Mouse (Mus musculus) bone marrow macrophage, adult 2 months (primary cell): ENCODE data around the gene Calhm3.

ENCODE experiments used
- CTCF ChIP-seq: IDR thresholded peaks from 2 replicates; pipeline ENCODE4 v1.5.1; 2012; ENCODE audit warnings: low read depth, mild to moderate bottlenecking, low read length, moderate library complexity
- POLR2A ChIP-seq: IDR thresholded peaks from 2 replicates; pipeline ENCODE4 v1.6.1; 2012; ENCODE audit warnings: mild to moderate bottlenecking, low read depth, low read length, borderline replicate concordance

DNA sequence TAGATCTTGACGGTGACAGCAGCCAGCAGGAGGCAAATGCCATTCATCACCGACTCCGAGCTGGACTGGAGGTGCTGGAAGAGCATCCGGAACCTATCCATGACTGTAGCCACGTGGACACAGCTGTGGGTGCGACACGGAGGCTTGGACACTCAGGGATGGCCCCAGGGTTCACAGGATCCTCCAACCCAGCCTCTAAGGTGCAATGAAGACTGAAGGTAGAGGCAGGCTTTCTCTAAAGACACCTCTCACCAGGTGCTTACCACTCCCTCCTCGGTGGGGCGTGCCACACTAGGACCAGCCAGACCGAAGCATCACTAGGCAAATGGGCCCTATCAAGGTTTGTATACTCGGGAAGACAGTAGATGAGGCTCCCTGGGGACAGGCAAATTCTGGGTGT is at the start of gene Calhm3:
- TF ChIP-seq POLR2A = no peak
- TF ChIP-seq CTCF = no peak
